Mouse (Mus musculus) mouse embryonic stem cell (cell line): ENCODE results near the gene Spg11.
"Not testable (repeated sequence)": the region's sequence is repeated elsewhere in the genome, so short reads cannot be mapped to it uniquely, and the experiment has no call there.

Experiments used
- in situ Hi-C, 2 experiments: fragments of 300-500 bp; cut with MboI; formaldehyde crosslinking; loops; 1 replicate in 1 of 2; 3 replicates in 1 of 2; pipeline ENCODE4 v1.14.3; 2019 to 2020; ENCODE audit warnings: low sequenced_read_pairs in 2 of 2, low pct_unique_long_range_greater_than_20kb in 1 of 2, mixed read lengths in 1 of 2; ENCODE audit not compliant: unreplicated experiment in 1 of 2

Spg11 gene

DNA sequence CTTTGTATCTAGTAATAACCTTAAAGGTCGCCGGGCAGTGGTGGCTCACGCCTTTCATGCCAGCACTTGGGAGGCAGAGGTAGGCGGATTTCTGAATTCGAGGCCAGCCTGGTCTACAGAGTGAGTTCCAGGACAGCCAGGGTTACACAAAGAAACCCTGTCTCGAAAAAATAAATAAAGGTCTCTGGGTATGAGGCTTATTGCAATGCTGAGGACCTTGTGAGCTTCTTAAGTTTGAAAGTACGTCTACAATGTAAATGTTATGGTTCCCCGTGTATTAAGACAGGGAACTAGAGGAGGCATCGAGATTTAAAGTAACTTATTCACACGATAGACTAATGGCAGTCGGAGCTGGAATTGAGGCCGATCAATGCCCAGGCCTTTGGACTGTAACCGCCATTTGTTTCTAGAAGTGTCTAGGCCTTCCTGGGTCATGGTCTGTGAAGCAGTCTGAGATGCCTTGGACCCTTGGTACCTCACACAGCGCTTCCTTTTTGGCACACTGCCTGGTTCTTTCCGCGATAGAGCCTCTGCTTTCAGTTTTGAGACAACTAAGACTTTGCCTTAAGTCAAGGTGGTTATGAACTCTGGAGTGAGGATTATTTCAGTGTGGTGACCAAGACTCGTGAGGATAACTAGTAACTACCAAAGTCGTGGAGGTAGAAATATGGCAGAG is 30.2 kb upstream of the Spg11 start:
- in situ Hi-C loops: no loop called here

GRCm38 (mm10) chr2:122147508-122148241 is 29.5 kb upstream of the Spg11 start, which contains the start of gene B2m:
TSS of gene B2m (plus strand) at chr2:122147686.
- in situ Hi-C loops: no loop called here

DNA sequence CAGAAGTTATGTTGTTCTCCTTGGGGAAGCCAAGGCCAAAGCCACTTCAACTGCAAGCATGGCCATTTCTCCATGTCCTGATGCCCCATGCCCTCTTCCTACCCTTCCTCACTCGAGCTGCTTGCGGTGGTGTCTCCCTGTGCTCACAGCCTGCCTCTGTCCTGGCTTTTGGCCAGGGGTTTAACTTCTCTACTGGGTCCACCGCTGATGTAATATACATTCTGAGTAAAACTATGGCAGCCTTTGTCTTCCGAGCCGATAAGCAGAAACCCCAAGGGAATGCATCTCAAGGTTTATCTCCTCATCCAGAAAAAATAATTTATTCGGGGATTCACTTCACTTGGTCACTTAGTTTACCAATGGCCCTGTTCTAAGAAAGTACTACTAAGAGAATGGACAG is 28.5 kb upstream of the Spg11 start:
- in situ Hi-C loops: no loop called here

DNA sequence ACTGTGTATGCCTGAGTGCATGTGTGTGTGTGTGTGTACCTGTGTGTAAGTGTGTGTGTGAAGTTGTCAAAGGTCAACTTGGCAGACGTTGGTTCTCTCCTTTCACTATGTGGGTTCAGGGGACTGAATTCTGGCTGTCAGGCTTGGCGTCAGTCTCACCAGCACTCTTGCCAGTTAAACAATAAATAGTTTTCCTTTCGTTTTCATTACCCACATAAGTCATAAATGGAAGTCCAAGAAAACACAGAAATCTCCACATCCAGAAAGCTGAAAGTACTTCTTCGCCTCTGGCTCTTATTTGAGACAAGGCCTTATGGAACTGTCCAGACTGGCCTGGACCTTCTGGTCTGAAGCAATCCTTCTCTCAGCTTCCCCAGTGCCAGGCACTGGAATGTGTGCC is 27.6 kb upstream of the Spg11 start:
- in situ Hi-C loops: no loop called here

GRCm38 (mm10) chr2:122143111-122143510 is 24.9 kb upstream of the Spg11 start:
- in situ Hi-C loops: no loop called here

GRCm38 (mm10) chr2:122141332-122141967 is 23.3 kb upstream of the Spg11 start:
- in situ Hi-C loops: no loop called here

- in situ Hi-C loops: no loop called here
Measured at GRCm38 (mm10) chr2:122140815-122141214, 22.6 kb upstream of the Spg11 start.

- in situ Hi-C loops: no loop called here
Measured at GRCm38 (mm10) chr2:122137839-122138465, 19.8 kb upstream of the Spg11 start.

GRCm38 (mm10) chr2:122132618-122133017 is 14.4 kb upstream of the Spg11 start:
- in situ Hi-C loops: no loop called here

DNA sequence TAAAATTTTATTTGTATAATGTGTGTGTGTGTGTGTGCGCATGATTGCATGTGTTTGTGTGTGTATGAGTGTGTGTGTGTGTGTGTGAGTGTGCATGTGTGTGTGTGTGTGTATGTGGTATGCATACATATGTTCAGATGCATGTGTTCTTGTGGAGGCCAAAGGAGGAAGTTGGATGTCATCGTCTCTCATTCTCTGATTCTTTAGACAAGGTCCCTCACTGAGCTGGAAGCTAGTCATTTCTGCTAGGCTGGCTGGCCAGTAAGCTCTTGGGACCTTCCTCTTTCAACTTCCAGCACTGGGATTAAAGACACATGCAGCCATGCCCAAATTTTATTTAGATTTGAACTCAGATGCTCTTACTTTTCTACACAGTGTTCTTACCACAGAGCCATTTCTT is 13.9 kb upstream of the Spg11 start:
- in situ Hi-C loops: no loop called here

DNA sequence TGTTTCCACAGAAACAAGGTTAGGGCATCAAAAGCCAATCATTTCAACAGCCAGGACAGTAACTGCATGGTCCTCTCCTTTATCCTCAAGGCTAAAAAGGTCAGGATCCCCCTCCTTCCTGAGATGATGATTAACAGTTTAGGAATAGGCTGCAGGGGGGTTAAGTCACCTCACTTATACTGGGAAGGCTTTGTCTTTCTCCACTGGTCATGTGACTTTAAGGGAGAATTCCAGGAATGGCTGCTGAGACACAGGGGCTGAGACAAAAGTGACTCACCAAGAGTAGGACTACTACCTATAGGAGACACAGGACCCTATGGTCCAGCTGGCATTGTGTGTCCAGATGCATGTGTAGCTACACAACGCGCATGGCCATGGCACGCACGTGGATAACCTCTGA is 9.4 kb upstream of the Spg11 start:
- in situ Hi-C loops: no loop called here

DNA sequence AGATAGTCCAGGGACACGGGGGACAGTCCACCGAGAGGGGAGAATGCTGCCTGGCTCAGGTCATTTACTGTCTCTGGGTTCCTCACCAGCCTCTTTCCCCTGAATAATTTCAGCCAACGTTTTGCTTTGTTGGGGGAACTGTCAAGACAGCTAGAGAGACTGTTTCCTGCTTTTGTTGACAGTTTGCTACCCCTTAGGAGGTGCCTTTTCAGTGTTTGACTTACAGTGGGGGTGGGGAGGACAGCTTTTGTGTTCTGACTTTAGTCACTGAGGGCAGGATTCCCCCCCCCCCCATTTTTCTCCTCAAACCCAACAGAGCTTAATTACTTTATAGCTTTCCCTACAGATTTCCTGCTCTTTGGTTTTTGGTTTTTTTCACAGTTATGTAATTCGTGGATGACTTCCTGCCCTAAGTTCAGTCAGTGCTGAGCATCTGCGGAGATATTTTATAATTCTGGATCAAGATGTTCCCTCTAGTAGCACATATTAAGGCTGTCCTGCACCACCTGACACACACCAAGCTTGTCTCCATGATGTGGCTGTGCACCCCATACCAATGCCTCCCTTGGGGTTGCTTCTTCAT is 8.7 kb upstream of the Spg11 start:
- in situ Hi-C loops: no loop called here

DNA sequence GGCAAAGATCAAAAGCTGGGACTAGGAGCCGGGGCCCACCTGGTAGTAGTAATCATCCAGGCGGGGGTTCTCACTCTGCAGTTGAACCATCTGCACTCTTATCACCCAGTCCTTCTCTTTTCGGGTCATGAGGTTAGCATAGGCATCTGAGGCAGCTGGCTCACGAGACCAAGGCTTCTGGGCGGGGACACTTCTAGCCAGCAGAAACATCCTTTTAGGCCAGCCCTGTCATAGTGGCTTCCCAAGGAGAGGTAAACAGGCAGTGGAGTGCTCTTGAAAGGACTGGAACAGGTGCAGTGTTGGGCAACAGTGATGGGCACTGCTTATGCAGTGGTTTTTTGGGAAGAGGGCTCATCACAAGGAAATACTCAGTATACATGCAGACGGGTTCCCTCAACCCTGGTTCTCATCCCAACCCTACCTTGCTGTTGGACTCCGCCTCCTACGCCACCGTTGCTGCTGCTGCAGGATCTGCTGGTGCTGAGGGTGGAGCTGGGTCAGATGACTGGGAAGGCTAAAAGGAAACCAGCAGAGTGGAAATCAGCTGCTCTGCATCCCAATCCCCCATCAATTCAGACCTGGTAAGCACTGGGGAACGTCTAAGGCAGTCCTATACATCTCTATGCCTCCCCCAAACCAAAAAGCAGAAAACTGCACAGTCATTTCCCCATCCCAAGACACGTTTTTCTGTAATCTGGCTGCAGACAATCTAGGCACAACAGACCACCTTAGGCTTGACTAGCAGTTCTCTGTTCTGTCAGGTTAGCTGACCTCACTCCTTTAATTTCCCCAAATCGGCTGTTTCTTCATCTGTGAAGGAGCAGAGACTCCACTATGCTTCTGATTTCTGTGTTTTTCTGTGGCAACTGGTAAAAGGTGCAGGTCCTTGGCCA is 7.7 kb upstream of the Spg11 start:
- in situ Hi-C loops: no loop called here

DNA sequence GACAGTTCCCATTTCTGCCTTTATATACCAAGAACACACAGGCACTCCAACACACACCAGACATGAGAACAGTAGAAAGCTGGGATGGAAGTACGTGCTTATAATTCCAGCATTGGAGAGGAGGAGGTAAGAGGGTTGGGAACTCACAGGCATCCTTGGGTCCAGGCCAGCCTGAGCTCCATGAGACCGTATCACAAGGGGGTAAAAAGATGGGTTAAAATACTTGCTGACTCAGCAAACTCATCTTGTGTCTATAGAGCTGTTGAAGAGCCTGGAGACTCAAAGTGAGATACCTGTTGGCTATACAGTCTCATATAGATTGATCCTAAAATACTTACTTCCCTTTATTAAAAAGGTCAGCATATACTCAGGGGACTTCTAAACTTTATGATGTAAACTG is 1.3 kb downstream of the Spg11 start:
- in situ Hi-C loops: no loop called here

DNA sequence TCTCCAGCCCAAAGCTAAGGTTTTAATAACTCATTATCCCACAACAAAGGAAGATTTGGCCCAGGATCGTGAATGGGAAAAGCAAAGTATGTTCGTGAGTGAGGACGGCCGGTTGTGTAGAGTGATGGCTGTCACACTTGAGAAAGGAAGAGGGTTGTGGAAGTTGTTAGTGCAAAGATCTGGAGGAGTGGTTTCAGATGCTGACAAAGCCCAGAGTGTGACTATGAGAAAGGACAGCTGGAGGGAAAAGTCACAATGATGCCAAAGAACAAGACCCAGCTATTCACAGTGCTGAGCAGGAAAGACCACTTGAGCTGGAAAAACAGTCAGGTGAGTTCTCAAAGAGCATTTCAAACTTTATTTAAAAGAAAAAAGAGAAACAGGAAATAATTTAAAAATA is 8.5 kb downstream of the Spg11 start:
- in situ Hi-C loops: no loop called here

GRCm38 (mm10) chr2:122108101-122108500 is 10.1 kb downstream of the Spg11 start:
- in situ Hi-C loops: no loop called here

GRCm38 (mm10) chr2:122102070-122102469 is 16.1 kb downstream of the Spg11 start:
- in situ Hi-C loops: no loop called here

DNA sequence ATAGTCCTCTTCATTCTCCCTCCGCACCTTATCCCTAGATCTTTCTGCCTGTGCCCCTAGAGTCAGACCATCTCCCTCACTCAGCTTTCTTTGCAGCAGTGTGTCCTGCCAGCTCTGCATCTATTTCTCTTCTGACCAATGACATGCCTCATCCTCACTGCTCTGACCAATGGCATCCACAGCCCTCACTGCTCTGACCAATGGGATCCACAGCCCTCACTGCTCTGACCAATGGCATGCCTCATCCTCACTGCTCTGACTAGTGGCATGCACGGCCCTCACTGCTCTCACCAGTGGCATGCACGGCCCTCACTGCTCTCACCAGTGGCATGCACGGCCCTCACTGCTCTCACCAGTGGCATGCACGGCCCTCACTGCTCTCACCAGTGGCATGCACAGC is 20.5 kb downstream of the Spg11 start:
- in situ Hi-C loops: not testable (repeated sequence)
